Mouse (Mus musculus) cerebellum, adult 11-12 months (tissue): Measurements from ENCODE around the gene Mgat5b.
A peak's percentile ranks its signal among the peaks of the same experiment; 100 is the strongest.

Source experiments
- DNase-seq: peaks from one replicate; pipeline ENCODE4 v3.0.0; 2022

The Mgat5b gene

DNA sequence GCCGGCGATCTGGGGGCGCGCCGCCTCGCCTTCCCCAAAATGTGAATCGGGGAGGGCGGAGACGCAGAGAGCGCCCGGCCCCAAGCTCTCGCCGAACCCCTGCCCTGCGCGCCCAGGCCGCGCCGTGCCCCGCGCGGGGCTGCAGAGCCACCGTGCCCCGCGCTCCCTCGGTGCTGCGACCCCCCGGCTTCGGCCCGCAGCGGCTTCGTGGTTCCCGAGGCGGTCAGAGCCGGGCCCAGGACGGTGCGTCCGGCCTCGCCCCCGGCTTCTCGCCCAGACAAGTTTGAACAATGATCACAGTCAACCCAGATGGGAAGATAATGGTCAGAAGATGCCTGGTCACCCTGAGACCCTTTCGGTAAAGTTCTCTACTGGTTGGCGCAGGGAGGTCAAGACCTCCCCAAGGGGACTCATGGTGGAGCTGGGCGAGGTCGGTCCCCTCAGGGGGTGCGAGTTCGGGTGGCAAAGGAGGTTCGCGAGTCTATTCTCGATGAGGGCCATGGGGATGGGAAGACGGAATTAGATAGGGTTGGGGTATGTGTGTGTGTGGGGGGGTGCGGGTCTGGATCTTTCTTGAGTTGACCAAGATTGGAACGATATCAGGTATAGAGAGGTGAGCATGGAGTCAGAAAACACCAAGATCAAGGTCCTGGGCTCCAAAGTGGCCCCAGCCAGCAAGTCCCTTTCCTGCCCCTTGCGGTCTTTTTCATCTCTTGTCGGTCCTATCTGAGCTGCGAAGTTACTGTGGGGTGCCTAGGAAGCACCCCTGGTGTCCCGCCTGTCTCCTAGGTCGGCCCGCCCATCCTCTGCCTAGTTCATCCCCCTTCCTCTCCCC, 740 bp downstream of the Mgat5b start:
- no peak for DNase-seq

DNA sequence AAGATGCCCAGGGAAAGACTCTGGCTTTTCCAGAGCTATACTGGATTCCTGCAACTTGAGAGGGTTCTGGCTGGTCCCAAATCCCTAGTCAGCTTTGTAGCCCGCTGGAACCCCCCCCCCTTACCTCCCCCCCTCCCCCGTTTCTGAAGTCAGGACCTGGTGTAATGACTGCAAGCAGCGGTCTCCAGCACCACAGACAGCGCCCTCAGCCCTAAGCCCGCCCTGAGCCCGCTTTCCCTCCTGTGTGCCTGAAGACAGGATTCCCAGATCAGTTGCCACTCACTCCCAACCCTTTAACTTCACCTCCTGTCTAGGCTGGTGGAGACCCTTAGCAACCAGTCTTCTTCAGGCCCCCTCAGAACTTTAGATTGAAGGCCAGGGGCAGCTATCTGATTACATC, 2.1 kb downstream of the Mgat5b start:
- DNase-seq: no peak

DNA sequence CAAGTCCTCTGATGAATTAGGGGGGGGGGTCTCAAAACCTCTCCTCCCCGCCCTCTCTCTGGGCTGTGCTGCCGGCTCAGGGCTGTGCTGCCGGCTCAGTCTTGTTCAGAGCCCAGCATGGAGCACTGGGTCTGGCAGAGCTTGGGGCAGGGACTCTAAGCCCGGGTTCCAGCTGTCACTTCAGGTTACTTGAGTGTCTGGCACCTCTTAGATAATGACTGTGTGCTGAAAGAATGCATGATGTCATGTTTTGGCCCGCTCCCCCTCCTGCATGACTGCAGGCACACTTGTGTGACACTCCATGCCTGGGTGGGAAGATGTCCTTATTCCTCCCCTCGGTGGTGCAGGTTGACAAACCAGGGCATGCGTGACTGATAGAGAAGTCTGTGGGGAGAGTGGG, 3.4 kb downstream of the Mgat5b start:
- peak; percentile 35 for DNase-seq

GRCm38 (mm10) chr11:116928031-116928430, 9.4 kb downstream of the Mgat5b start:
- no peak for DNase-seq

GRCm38 (mm10) chr11:116934862-116935261, 16.2 kb downstream of the Mgat5b start:
- DNase-seq: no peak

GRCm38 (mm10) chr11:116935354-116935753, 16.7 kb downstream of the Mgat5b start:
- DNase-seq: no peak

DNA sequence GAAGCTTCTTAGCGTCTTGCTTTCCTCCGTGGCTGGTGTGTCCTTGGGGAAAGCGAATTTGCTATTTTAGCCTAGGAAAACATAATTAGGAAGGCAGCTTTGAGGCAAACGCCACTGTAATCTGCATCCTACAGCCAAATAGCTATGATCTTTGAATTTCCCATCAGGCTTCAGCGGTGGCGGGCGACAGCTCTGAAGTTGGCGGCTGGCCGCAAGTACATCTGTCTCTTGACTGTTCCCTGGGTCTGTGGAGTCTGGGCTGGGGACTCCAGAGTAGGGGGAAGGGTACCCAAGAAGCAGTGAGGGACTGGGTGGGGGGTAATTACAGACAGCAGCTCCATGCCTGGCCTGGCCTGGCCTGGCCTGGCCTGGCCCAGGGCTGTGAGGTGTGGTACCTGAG, 17.3 kb downstream of the Mgat5b start:
- no peak for DNase-seq

GRCm38 (mm10) chr11:116937141-116937540, 18.5 kb downstream of the Mgat5b start:
- DNase-seq: no peak

GRCm38 (mm10) chr11:116940088-116940855, 21.6 kb downstream of the Mgat5b start:
- no peak for DNase-seq

GRCm38 (mm10) chr11:116944346-116944745, 25.7 kb downstream of the Mgat5b start:
- DNase-seq: no peak

DNA sequence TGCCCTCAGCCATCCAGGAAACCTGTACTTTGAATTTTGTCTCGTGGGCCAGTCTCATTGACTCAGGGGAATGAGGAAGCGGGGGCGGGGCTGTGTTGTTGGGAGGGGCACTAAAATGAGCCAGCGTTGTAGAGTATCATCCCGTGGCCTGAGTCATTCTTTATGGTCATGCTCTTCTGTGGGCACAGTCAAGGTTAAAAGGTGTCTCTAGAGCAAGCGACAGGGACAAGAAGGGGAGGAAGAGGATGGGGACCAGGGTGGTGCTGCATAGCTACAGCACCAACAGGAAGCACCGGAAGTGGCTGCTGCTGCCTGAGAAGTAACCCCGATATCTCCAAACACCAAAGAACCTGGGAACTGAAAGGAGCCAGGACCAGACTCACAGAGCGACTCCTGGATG, 31.2 kb downstream of the Mgat5b start:
- DNase-seq: no peak

GRCm38 (mm10) chr11:116951429-116951828, 32.8 kb downstream of the Mgat5b start:
- DNase-seq: no peak

DNA sequence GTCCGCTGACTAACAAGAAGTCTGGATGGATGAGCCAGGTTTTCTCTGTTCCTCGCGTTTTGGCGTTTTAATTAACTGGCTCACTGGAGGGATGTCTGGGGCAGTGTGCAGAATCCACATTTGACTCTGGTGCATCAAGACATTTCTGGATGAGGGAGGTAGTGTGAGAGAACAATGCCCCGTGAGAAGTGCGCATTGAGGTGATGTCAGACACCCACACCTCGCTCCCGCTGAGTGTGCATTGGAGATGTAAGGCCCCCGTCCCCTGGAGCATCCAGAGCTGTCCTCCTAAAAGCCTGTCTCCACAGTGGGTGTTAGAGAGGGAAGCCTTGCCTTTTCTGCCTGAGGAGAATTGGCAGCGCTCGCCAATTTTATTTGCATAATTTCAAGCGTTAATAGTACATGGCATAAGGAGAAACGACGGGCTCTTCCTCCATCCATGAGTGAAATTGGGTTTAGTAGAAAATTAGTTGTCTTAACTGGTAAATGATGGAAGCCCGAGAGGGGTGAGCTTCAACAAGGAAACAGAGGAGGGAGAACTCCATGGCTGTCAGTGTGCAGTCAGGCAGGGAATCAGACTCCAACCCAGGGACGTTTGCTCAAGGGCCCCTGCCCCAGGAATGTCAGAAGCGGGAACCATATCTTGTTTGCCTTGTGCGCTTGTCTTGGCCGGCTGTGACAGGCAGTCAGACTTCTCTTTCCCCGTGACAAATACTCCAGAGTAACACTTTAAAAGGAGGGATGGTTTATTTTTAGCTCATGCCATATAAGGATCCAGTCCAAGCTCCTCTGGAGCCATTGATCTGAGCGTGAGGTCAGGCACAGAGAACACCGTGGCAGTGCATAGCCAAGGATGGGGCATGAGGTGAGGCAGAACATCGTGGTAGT, 35.8 kb downstream of the Mgat5b start:
- DNase-seq: no peak

- DNase-seq: no peak
Observed at GRCm38 (mm10) chr11:116958601-116959000, 39.9 kb downstream of the Mgat5b start.

GRCm38 (mm10) chr11:116965061-116965460, 46.4 kb downstream of the Mgat5b start:
- DNase-seq: no peak

- DNase-seq: no peak
Observed at GRCm38 (mm10) chr11:116965961-116966360, 47.3 kb downstream of the Mgat5b start.

DNA sequence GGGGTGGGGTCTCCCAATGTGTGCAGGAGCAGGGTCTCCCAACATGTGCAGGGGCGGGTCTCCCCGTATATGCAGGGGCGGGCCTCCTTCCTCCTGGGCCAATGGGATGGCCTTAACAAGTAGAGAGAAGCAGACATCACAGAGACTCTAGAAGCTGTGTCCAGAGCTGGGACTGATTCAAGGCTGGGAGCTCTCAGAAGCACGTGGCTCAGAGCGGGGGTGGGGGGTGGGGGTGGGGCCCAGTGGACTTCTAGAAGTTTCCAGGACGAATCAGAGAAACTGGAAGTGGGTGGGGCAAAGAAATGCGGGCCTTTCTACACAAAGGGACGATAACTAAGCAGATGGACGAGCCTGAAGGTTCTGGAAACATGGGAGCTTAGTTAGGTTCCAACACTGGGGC, 49.9 kb downstream of the Mgat5b start:
- no peak for DNase-seq

- DNase-seq: no peak
Observed at GRCm38 (mm10) chr11:116969498-116969897, 50.8 kb downstream of the Mgat5b start.

- DNase-seq: no peak
Observed at GRCm38 (mm10) chr11:116970847-116971246, 52.2 kb downstream of the Mgat5b start.

DNA sequence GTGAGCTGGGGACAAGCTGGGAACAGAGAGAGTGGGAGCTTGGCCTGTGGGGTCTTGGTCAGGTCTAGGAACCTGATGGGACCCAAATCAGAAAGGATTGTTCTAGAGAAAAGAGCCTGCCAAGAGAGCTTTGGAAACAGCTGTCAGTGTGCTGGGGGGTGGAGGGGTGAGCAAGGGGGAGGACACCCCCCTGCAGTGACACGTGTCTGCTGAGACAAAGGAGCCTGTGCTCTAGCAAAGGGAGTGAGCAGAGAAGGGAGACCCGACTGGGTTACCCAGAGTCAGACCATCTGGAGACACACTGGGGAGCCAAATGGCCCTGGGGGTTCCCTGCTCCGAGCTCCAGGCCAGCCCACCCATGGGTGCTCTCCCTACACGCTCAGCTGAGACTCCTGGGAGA, 54.2 kb downstream of the Mgat5b start:
- DNase-seq: no peak

- DNase-seq: no peak
Observed at GRCm38 (mm10) chr11:116973508-116973907, 54.8 kb downstream of the Mgat5b start.

GRCm38 (mm10) chr11:116974341-116974740, 55.7 kb downstream of the Mgat5b start:
- DNase-seq: no peak

DNA sequence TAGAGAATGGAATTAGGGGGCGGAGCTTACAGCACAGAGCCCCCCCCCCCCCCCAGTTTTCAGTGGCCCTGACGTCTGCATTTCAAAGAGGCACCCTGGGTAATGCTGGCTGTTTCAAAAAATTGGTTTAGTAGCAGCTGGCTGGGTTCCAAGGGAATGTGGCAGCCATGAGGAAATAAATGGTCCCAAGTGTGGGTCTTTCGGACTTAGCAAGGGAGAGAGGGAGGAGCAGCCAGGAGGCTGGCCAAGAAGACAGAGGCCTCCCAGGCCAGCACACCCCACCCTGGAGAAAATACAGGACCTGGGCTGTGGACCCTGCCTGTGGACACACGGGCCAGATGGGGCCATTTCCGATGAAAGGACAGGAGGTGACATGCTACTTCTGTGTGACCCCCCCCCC, 61.6 kb downstream of the Mgat5b start:
- DNase-seq: no peak
